Mouse (Mus musculus) lung, adult 2 months (tissue): ENCODE data around the gene Cebpg.

Source experiments
- CTCF ChIP-seq: fragments of 200-500 bp; IDR thresholded peaks from 2 replicates; pipeline ENCODE4 v1.5.1; 2011; ENCODE audit warnings: mild to moderate bottlenecking, low read length, control low read depth; ENCODE audit not compliant: insufficient read depth
- POLR2A ChIP-seq: fragments of 200-500 bp; IDR thresholded peaks from 2 replicates; pipeline ENCODE4 v1.6.1; 2011; ENCODE audit warnings: low read depth, mild to moderate bottlenecking, control low read depth, low read length, borderline replicate concordance; ENCODE audit errors: extremely low read depth

DNA sequence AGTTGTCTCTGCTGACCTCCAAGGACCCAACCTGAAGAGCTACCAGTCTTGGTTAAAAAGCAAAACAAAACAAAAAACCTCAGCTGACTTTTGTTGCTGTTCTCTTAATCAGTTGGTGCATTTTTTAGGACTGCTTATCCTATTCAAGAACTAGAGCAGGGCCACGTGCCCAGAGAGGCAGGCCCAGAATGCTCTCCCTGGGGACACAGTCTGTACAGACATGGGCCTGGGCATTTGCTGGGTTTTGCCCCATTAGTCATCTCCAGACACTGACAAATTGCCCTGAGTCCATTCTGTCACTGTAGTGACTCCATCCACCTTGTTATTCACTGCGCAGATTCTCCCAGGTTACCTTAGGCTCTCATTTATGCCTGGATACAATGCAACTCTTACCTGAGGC is 41.1 kb downstream of the Cebpg start:
- TF ChIP-seq POLR2A = no peak
- TF ChIP-seq CTCF = no peak
